Mouse (Mus musculus) kidney, postnatal 36 days (tissue): ENCODE measurements around the gene Fancc.
"Not testable (repeated sequence)": the region's sequence is repeated elsewhere in the genome, so short reads cannot be mapped to it uniquely, and the experiment has no call there.

ENCODE experiments used
- DNase-seq, 2 experiments: peaks; one replicate each; pipeline ENCODE4 v3.0.0; 2021 to 2022; ENCODE audit warnings: mixed read lengths in 2 of 2

Gene Fancc

DNA sequence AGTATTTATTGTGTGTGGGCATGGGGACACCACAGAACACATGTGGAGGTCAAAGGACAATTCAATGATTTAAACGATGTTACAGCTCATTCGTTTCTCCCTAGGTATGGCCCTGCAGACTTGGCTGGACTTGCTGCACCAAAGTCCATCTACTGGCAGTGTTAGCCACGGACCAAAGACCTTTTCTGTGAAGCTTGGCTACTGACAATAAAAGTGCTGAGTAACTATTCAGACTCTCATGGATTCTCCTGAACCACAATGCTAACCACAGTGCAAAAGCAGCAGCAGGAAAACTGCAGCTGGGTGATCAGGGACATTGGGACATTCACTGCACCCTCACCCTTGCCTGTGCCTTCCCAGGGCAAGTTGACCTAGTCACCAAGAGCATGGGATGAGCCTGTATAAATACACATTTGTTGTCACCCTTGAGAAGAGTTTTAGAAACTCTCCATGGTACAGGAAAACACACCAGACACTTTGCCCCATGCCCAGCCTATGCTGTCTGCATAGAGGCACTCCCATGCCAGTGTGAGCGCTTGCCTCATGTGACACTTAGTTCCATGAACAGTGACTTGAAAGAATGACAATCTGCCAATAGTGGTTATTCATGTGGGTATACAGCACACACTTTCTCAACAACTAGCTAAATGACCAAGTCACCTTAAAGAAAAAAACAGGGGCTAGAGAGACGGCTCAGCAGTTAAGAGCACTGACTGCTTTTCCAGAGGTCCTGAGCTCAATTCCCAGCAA, 151.4 kb downstream of the Fancc start:
- DNase-seq = peak; percentile 63 to 83

DNA sequence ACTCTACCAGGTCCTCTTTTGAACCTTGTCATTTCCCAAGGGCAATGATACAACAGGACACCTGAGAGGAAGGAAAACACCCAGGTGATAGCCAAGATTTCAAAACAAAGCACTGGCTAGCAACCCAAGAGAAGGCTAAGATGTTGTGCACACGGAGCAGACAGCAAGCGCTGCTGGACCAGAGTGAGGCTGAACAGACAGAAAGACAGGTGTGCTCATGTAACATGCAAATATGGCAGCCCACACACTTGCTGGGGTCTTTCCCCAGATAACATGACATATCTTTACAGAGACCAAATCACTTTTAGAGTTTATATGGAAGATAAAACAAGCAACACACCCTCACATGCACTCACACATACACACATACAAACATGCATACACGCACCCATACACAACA, 152.6 kb downstream of the Fancc start:
- no peak for DNase-seq

DNA sequence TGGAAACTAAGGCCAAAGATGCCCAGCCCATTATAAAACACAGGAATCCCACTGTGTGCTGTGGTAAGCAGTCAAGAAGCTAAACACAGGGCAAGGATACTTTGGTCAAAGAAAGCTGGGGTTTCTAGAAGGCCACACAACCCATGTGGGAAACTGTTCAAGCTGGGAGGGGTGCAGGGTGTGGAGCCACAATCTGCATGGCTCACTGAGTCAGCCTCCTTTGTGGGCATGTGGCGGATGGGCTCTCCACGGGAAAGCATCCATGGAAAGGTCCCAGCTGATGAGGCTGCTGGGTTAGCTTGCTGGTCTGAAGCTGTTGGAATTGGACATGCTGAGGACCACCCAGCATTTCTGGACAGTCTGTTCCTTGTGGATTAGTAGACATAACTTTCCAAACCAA, 154.3 kb downstream of the Fancc start:
- no peak for DNase-seq

DNA sequence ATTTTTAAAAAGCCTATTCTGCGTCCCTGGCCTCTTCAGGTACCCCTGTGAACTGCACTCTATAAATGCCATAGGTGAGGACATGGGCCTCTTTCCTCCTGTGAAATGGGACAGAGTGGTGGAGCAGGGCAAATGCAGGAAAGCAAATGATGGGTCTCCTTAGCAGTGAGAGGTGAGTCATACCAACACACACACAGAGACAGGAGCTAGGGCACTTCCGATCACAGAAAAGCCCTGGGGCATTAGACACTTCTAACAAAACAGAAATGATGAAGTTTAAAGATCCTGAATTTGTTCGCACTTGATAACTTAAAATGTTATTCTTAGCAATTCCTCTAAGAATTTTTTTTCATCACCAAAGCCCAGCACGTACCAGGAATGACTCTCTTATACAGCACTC, 157.1 kb downstream of the Fancc start:
- DNase-seq = no peak

GRCm38 (mm10) chr13:63337239-63337960, 159.7 kb downstream of the Fancc start:
- no peak for DNase-seq

DNA sequence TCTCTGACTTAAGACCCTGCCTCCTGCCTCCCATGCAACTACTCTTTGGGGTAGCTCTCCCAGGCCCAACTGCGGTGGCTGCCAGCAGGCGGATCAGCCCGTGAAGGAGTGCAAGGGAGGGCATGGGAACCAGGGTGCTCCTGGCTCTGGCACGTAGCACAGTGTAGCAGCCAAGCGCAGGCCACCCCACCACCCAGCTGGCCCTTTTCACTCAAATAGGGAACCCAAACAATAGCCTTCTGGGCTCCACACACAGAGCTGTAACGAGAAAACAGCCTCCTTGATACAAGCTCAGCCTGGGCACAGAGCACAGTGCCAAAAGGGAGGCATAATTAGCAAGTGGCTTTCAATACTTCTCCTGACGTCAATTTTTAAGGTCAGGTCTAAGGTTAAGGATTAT, 160.7 kb downstream of the Fancc start:
- no peak for DNase-seq

DNA sequence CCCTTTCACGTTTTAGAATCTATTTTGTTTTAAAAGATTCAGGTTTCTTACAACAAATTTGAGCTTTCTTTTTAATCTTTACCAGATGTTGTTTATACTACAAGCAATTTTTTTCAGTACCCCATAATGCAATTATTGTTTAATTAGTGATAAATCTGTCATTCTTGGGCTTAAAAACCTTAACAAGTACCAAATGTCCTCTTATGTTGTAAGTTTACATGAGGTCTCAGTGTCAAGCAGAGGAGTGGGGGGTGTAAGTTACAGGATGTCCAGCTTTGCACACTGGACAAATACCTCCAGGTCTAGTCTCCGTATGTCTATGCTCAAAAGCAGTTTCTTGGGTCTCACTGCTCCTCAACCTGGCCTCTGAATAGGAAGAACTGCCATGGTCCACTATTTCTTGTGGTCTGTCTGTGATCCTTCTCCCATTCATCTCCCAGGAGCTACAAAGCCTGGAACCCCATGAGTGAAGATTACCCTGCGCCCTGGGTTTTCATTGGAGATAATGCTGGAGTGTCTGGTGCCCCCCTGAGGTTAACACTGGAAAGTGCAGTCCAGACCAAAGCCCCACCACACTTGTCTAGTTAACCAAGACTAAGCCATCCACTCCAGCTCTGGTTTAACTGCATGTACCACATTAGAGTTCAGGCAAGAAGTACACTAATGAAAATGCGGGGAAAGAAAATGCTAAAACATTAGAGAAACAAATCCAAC, 161.5 kb downstream of the Fancc start:
- DNase-seq = peak in 1 of 2 experiments; percentile 59

DNA sequence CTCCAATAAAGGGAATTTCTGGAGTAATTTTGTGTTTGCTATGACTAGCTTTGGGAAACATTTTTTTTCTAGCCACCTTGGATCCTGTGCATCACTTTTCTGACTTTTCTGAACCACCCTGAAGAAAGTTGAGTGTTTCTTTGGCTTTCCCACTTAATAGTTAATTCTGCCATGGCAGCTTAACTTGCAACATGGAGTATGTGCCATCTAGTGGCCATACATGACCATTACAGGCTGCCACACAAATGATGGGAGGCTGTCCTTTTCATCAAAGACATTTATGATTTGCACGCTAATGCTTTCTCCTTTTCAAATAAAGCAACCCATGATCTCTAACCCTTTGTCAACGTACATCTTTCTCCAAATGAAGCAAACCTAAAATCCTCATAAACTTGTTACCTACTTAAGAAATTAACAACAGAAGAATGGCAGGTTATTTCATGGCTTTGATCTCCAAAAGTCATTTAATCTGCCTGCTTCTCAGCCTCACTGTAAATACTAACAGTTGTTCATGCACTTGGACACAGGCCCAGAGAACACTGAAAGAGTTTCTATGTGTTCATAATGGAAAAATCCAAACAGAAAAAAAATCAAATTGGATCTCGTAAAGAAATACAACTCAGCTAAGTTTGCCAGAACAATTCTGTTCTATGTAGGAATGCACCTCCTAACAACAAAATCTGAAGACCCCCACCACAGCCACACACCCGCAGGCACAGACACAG, 164.3 kb downstream of the Fancc start:
- DNase-seq = peak; percentile 49 to 78

DNA sequence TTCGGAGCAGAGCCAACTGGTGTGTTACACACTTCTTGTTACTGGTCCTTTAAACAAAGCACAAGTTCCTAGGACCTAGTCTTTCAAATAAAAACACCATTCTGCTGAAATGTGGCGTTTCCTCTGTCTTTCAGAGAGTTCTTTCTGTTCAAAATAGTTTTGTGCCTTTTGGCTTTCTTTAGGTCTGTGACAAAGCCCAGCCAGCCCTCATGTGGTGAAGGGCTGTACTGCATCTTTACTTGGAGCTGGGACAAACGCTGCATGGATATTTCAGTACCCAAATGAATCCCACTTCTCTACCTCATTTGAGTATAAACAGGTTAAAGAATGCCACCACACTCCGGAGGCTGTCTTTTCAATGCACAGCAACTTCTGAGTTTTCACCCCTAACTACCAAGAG, 165.7 kb downstream of the Fancc start:
- peak; percentile 67 to 88 for DNase-seq

- no peak for DNase-seq
These were observed 166.7 kb downstream of the Fancc start for GRCm38 (mm10) chr13:63330236-63330860.

GRCm38 (mm10) chr13:63326015-63326414, 171.1 kb downstream of the Fancc start:
- no peak for DNase-seq

DNA sequence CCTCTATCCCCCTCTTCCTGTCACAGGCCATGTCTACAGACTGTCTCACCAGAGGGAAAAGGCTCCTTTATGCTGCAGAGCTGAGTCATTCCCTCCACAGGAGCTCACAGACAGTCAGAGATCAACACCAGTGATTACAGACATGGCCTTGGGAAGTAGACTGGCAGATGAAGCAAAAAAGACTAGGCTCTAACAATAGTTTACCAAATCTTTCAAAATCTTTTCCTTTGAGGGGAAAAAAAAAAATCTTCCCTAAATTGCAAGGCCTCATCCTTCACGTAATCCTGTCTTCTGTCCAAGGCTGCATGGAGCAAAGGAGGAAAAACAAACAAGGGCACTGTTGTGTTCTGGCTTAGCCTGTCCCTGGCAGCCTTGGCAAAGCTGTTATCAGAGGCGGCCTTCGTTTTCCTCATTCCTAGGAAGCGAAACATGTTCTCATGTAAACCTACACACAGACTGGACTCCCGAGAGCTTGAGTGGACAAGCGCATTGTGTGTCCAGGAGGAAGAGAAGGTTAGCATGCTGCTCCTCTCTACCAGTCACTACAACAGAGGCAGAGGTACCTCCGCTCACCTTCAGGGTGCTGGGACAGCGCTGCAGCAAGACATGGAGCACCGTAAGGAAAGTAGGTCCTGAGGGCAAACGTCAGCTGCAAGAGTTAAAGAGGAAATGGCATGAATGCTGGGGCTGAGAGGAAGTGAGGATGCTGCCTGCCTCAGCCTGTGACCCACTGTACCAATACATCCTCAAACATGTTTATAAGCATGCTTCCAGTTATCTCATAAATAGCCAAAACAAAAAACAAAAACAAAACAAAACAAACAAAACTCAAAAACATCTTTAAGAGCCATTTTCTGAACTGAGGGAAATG, 171.9 kb downstream of the Fancc start:
- DNase-seq = no peak

GRCm38 (mm10) chr13:63324311-63324710, 172.8 kb downstream of the Fancc start:
- no peak for DNase-seq

DNA sequence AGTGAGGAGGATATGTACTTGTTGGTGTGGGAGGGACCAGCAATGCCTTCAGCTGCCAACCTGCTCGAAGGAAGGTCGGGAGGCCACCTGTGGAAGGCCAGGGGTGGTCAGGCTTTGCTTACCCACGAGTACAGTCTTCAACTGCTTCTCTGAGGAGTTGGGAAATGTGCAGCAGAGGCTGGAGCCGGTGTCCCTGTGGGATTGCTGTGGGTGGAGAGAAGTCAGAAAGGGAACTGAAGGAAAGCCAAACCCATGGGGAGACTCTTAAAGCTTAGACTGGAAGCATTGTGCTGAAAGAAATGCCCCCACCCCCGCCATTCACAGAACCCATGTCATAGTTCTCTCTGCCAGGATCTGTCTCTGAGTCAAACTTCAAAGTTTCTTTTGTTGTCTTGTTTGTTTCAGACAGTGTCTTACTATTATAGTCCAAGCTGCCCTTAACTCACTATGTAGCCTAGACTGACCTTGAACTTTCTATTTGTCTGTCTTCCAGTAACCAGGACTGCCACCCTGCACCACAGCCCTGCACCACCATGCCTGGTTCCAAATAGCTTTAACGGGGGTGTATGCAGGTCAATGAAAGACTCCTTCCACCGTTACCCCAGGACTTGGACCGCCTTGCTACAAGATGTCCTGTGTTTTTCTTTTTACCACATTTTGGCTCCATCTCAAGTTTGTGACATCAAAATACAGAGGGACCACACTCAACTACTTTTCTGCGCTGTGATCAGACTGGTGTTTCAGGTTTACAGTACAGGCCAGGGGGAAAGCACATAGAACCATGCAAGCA, 173.6 kb downstream of the Fancc start:
- no peak for DNase-seq

DNA sequence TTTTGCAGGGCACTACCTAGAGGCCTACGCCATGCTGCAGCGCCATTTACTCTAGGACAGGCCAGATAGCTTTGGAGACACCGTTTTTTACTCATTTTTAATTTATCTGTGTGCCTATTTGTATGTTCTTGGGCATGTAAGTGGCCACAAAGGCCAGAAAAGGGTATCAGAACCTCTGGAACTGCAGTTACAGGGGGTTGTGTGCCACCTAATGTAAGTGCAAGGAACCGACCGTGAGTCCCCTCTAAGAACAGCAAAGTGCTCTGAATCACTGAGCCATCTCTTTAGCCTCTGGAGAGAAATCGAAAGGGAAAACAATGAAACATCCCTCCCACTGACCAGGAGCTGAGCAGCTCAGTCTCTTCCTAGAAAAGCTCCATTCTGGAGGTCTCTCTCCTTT, 174.3 kb downstream of the Fancc start:
- no peak for DNase-seq

DNA sequence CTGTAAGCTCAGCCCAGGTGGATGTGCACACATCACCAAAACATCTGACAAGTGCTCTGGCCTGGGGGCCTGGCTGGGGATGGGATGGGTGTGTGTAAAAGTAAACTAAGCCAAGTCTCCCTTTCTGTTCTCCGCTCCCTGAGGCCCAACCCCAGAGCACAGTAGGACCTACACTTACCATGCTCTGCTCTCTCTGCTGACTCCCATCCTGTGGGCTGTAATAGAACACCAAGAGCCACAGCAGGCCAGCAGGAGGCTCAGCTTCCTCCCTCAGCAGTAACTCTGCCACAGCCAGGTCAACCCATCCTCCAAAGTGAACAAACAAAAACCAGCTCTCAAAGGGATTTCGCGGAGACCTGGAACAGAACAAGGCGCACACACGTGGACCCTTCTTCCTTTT, 175.4 kb downstream of the Fancc start:
- no peak for DNase-seq

DNA sequence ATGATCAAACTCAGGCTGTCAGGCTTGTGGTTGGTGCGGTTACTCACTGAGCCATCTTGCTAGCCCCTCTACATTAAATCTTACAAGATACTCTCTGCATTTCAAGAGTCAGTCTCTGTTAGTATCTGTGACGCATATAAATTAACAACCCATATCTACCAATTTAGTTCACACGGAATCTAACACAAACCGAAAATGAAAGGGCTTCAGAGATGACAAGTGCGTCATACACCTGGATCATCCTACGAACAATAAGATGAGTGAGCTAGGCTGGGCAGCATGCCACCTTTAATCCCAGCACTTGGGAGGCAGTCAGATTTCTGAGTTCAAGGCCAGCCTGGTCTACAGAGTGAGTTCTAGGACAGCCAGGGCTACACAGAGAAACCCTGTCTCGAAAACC, 177.3 kb downstream of the Fancc start:
- no peak for DNase-seq

DNA sequence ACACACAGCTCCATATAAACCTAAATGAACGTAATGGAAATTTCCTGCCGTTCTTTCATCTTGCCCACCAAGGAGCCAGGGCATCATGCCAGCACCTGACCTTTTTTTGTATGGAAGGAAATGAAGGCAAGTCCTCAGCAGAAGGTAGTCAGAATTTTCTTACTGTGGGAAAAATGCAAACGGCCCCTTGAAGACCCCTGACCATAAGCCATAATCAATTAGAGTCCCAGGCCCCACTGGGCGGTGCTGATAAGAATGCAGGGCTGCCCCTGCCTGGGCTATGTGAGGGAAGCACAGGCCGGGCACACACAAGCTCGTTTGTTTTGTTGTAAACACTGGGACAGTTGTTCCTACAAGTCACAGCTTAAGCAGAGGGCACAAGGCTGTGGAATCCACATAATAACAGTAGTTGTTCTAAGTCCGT, 179.4 kb downstream of the Fancc start:
- DNase-seq = no peak

DNA sequence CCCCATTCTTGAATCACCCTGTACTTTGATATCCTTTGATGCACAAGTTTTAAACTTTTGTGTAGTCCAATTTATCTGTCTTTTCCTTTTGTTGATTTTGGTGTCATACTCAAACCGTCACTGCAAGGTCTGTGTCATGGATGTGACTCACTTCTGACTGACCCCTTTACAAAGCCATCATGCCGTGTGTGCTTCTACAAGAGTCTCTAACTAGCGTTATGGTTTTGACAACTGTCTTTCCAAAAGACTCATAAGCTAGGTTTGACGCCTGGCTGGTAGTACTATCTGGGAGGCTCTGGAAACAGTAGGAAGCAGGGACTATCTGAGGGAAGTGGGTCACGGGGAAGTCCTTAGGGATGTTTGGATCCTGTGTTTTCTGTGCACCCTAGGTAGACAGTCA, 180.7 kb downstream of the Fancc start:
- no peak for DNase-seq

- DNase-seq = peak in 1 of 2 experiments; percentile 52
These were observed 181.3 kb downstream of the Fancc start for GRCm38 (mm10) chr13:63315777-63316176.

- DNase-seq = not testable (repeated sequence)
These were observed 182.0 kb downstream of the Fancc start for GRCm38 (mm10) chr13:63315111-63315510.
